Mouse (Mus musculus) natural killer cell, adult 2 months (primary cell): ENCODE data around the gene Trim50.
A peak's percentile ranks its signal among the peaks of the same experiment; 100 is the strongest.

Experiments used
- DNase-seq, 2 experiments: peaks; one replicate each; pipeline ENCODE4 v3.0.0; 2022; ENCODE audit warnings: low spot score in 2 of 2

Trim50 gene

GRCm38 (mm10) chr5:135352995-135353394 lies at the start of gene Trim50:
Trim50 (plus strand) TSS chr5:135353295.
- no peak for DNase-seq

GRCm38 (mm10) chr5:135306321-135306965 lies 46.7 kb upstream of the Trim50 start:
- DNase-seq = no peak

- DNase-seq = no peak
Measured at GRCm38 (mm10) chr5:135316177-135316576, 36.9 kb upstream of the Trim50 start.

GRCm38 (mm10) chr5:135319856-135320255 lies 33.2 kb upstream of the Trim50 start:
- no peak for DNase-seq

- DNase-seq = no peak
Measured at GRCm38 (mm10) chr5:135322197-135322596, 30.9 kb upstream of the Trim50 start.

GRCm38 (mm10) chr5:135326121-135326659 lies 26.9 kb upstream of the Trim50 start:
- no peak for DNase-seq

GRCm38 (mm10) chr5:135329471-135329870 lies 23.6 kb upstream of the Trim50 start:
- DNase-seq = no peak

GRCm38 (mm10) chr5:135330201-135330600 lies 22.9 kb upstream of the Trim50 start:
- DNase-seq = no peak

GRCm38 (mm10) chr5:135331161-135331560 lies 21.9 kb upstream of the Trim50 start:
- DNase-seq = no peak

GRCm38 (mm10) chr5:135337575-135337974 lies 15.5 kb upstream of the Trim50 start:
- no peak for DNase-seq

GRCm38 (mm10) chr5:135345989-135346388 lies 7.1 kb upstream of the Trim50 start:
- DNase-seq = no peak

- no peak for DNase-seq
Measured at GRCm38 (mm10) chr5:135346430-135346829, 6.7 kb upstream of the Trim50 start.

- DNase-seq = no peak
Measured at GRCm38 (mm10) chr5:135347511-135348011, 5.5 kb upstream of the Trim50 start.

GRCm38 (mm10) chr5:135349862-135350261 lies 3.2 kb upstream of the Trim50 start, which contains the start of gene Fkbp6:
Fkbp6 (minus strand) TSS chr5:135350044.
- no peak for DNase-seq

- DNase-seq = no peak
Measured at GRCm38 (mm10) chr5:135351606-135352005, 1.5 kb upstream of the Trim50 start.

GRCm38 (mm10) chr5:135353564-135353963 lies 469 bp downstream of the Trim50 start:
- no peak for DNase-seq

- DNase-seq = no peak
Measured at GRCm38 (mm10) chr5:135356090-135356489, 3.0 kb downstream of the Trim50 start.

GRCm38 (mm10) chr5:135357556-135357955 lies 4.5 kb downstream of the Trim50 start:
- DNase-seq = peak; percentile 18 to 27

GRCm38 (mm10) chr5:135359772-135360171 lies 6.7 kb downstream of the Trim50 start:
- DNase-seq = no peak

- DNase-seq = no peak
Measured at GRCm38 (mm10) chr5:135362572-135362971, 9.5 kb downstream of the Trim50 start.

- DNase-seq = no peak
Measured at GRCm38 (mm10) chr5:135363540-135363939, 10.4 kb downstream of the Trim50 start.

- DNase-seq = peak in 1 of 2 experiments; percentile 24
Measured at GRCm38 (mm10) chr5:135367841-135368240, 14.7 kb downstream of the Trim50 start.

- no peak for DNase-seq
Measured at GRCm38 (mm10) chr5:135368312-135368711, 15.2 kb downstream of the Trim50 start.
